Mouse (Mus musculus) embryonic facial prominence, embryonic 12.5 days (tissue): Measurements from ENCODE around the gene Ctnna2. TPM values are rescaled to one million over a fixed set of nuclear protein-coding genes. Genes with fewer than 3 reads are reported as not detected.

ENCODE experiments used
- ATAC-seq: fragments of 200-750 bp; cut with Nextera tagmentation; 2 replicates; pipeline ENCODE4 v1.8.0; 2017; ENCODE audit not compliant: insufficient number of reproducible peaks, insufficient read depth, low FRiP score, low TSS enrichment
- H3K27ac ChIP-seq: fragments of 300-500 bp; sonication (generic); 2 replicates; pipeline ENCODE4 v1.5.1; 2016; ENCODE audit warnings: mild to moderate bottlenecking
- H3K27me3 ChIP-seq: fragments of 300-500 bp; sonication (generic); 2 replicates; pipeline ENCODE4 v1.6.1; 2016; ENCODE audit warnings: mild to moderate bottlenecking, moderate library complexity
- H3K36me3 ChIP-seq: fragments of 300-500 bp; sonication (generic); 2 replicates; pipeline ENCODE4 v1.6.1; 2016; ENCODE audit warnings: mild to moderate bottlenecking
- H3K4me1 ChIP-seq: fragments of 300-500 bp; sonication (generic); 2 replicates; pipeline ENCODE4 v1.6.1; 2016
- H3K4me2 ChIP-seq: fragments of 300-500 bp; sonication (generic); replicated peaks from 2 replicates; pipeline ENCODE4 v1.6.1; 2016; ENCODE audit warnings: mild to moderate bottlenecking, moderate library complexity
- H3K4me3 ChIP-seq: fragments of 300-500 bp; sonication (generic); 2 replicates; pipeline ENCODE4 v1.5.1; 2016; ENCODE audit warnings: mild to moderate bottlenecking
- H3K9ac ChIP-seq: fragments of 300-500 bp; sonication (generic); 2 replicates; pipeline ENCODE4 v1.6.1; 2016; ENCODE audit warnings: mild to moderate bottlenecking, moderate library complexity
- H3K9me3 ChIP-seq: fragments of 300-500 bp; sonication (generic); 2 replicates; pipeline ENCODE4 v1.6.1; 2016; ENCODE audit warnings: mild to moderate bottlenecking, moderate library complexity
- WGBS: fragments of 180-500 bp; shearing (Covaris S2); methylation state at CpG from one replicate; pipeline ENCODE4 v1.1.7; 2016; 5-methylcytosine and 5-hydroxymethylcytosine counted together
- polyA plus RNA-seq: library from polyadenylated mRNA; unstranded; fragments of >200 nt; fragmentation: Nextera tagmentation; extraction: Ambion mirVana; gene quantifications from 2 replicates; pipeline ENCODE4 v1.2.1, GENCODE M21; 2016

The Ctnna2 gene
- polyA plus RNA-seq, 1 experiment from 2014 or later, result 16.8 TPM

GRCm38 (mm10) chr6:77802604-77803003 lies 176.9 kb downstream of the Ctnna2 start:
- WGBS, result 93% methylated on average over 3 of the region's 3 CpGs
- H3K9me3 ChIP-seq, result no peaks in the 10 kb centered on the region
- no peak for ATAC-seq
- no peaks in the 10 kb centered on the region for H3K36me3 ChIP-seq
- no peaks in the 10 kb centered on the region for H3K27me3 ChIP-seq
- H3K4me1 ChIP-seq, result no peaks in the 10 kb centered on the region
- no peak overlapping the region for H3K4me3 ChIP-seq
- H3K4me2 ChIP-seq, result no peak overlapping the region
- no peak overlapping the region for H3K27ac ChIP-seq
- H3K9ac ChIP-seq, result no peak overlapping the region

GRCm38 (mm10) chr6:77783342-77783741 lies 196.2 kb downstream of the Ctnna2 start:
- Histone ChIP-seq H3K4me1 (no peaks in the 10 kb centered on the region), H3K4me2 (no peak overlapping the region), H3K9me3 (no peaks in the 10 kb centered on the region), H3K27me3 (no peaks in the 10 kb centered on the region), H3K27ac (no peak overlapping the region), H3K4me3 (no peak overlapping the region), H3K36me3 (no peaks in the 10 kb centered on the region), H3K9ac (no peak overlapping the region)
- 69% methylated on average over 3 of the region's 3 CpGs for WGBS
- no peak for ATAC-seq

GRCm38 (mm10) chr6:77768357-77769103 lies 211.0 kb downstream of the Ctnna2 start:
- no peaks in the 10 kb centered on the region for H3K36me3 ChIP-seq
- H3K4me1 ChIP-seq, result 0 out of 2 replicates have a peak, but pooled peaks cover 4% of the 10 kb centered on the region
- H3K4me2 ChIP-seq, result no peak overlapping the region
- no peaks in the 10 kb centered on the region for H3K9me3 ChIP-seq
- ATAC-seq, result no peak
- no peak overlapping the region for H3K27ac ChIP-seq
- H3K9ac ChIP-seq, result no peak overlapping the region
- no peaks in the 10 kb centered on the region for H3K27me3 ChIP-seq
- no peak overlapping the region for H3K4me3 ChIP-seq
- WGBS, result 63% methylated on average over 10 of the region's 10 CpGs

- no peaks in the 10 kb centered on the region for H3K9me3 ChIP-seq
- no peak overlapping the region for H3K27ac ChIP-seq
- H3K4me1 ChIP-seq, result no peaks in the 10 kb centered on the region
- H3K4me3 ChIP-seq, result no peak overlapping the region
- no peak for ATAC-seq
- WGBS, result 83% methylated on average over 3 of the region's 3 CpGs
- H3K36me3 ChIP-seq, result no peaks in the 10 kb centered on the region
- no peak overlapping the region for H3K9ac ChIP-seq
- H3K4me2 ChIP-seq, result no peak overlapping the region
- H3K27me3 ChIP-seq, result no peaks in the 10 kb centered on the region
Observed at GRCm38 (mm10) chr6:77758164-77758563, 221.3 kb downstream of the Ctnna2 start.

GRCm38 (mm10) chr6:77745426-77745825 lies 234.1 kb downstream of the Ctnna2 start:
- WGBS, result 69% methylated on average over 5 of the region's 5 CpGs
- Histone ChIP-seq H3K9me3 (no peaks in the 10 kb centered on the region), H3K36me3 (no peaks in the 10 kb centered on the region), H3K4me1 (no peaks in the 10 kb centered on the region), H3K27ac (no peak overlapping the region), H3K4me2 (no peak overlapping the region), H3K4me3 (no peak overlapping the region), H3K9ac (no peak overlapping the region), H3K27me3 (no peaks in the 10 kb centered on the region)
- no peak for ATAC-seq

- Histone ChIP-seq H3K27me3 (no peaks in the 10 kb centered on the region), H3K4me3 (no peak overlapping the region), H3K36me3 (no peaks in the 10 kb centered on the region), H3K4me1 (no peaks in the 10 kb centered on the region), H3K4me2 (no peak overlapping the region), H3K9ac (no peak overlapping the region), H3K9me3 (no peaks in the 10 kb centered on the region), H3K27ac (peak overlapping the region; percentile 54; the same call in 1 of the 2 replicates)
- ATAC-seq, result no peak
Observed at GRCm38 (mm10) chr6:77743651-77744050, 235.8 kb downstream of the Ctnna2 start.

- Histone ChIP-seq H3K4me3 (no peak overlapping the region), H3K27me3 (no peaks in the 10 kb centered on the region), H3K36me3 (no peaks in the 10 kb centered on the region), H3K4me1 (no peaks in the 10 kb centered on the region), H3K9ac (no peak overlapping the region), H3K4me2 (no peak overlapping the region), H3K9me3 (no peaks in the 10 kb centered on the region), H3K27ac (no peak overlapping the region)
- ATAC-seq, result no peak; the same call in 1 of the 2 replicates
- WGBS, result 43% methylated on average over 1 of the region's 1 CpGs
Observed at GRCm38 (mm10) chr6:77742988-77743387, 236.5 kb downstream of the Ctnna2 start.

GRCm38 (mm10) chr6:77738640-77739039 lies 240.9 kb downstream of the Ctnna2 start:
- H3K4me2 ChIP-seq, result no peak overlapping the region
- no peak overlapping the region for H3K9ac ChIP-seq
- no peak overlapping the region for H3K27ac ChIP-seq
- no peaks in the 10 kb centered on the region for H3K27me3 ChIP-seq
- H3K9me3 ChIP-seq, result no peaks in the 10 kb centered on the region
- WGBS, result 73% methylated on average over 4 of the region's 4 CpGs
- no peak for ATAC-seq
- H3K4me3 ChIP-seq, result no peak overlapping the region
- no peaks in the 10 kb centered on the region for H3K36me3 ChIP-seq
- H3K4me1 ChIP-seq, result no peaks in the 10 kb centered on the region

- no peaks in the 10 kb centered on the region for H3K36me3 ChIP-seq
- no peaks in the 10 kb centered on the region for H3K4me1 ChIP-seq
- H3K27me3 ChIP-seq, result no peaks in the 10 kb centered on the region
- H3K9ac ChIP-seq, result no peak overlapping the region
- H3K4me3 ChIP-seq, result no peak overlapping the region
- ATAC-seq, result no peak
- no peak overlapping the region for H3K4me2 ChIP-seq
- H3K9me3 ChIP-seq, result no peaks in the 10 kb centered on the region
- H3K27ac ChIP-seq, result no peak overlapping the region
- WGBS, result 67% methylated on average over 2 of the region's 2 CpGs
Observed at GRCm38 (mm10) chr6:77724952-77725299, 254.6 kb downstream of the Ctnna2 start.

GRCm38 (mm10) chr6:77724042-77724951 lies 255.2 kb downstream of the Ctnna2 start:
- no peaks in the 10 kb centered on the region for H3K27me3 ChIP-seq
- WGBS, result 57% methylated on average over 5 of the region's 5 CpGs
- no peak overlapping the region for H3K27ac ChIP-seq
- no peak for ATAC-seq
- no peak overlapping the region for H3K4me3 ChIP-seq
- no peak overlapping the region for H3K9ac ChIP-seq
- no peaks in the 10 kb centered on the region for H3K4me1 ChIP-seq
- H3K4me2 ChIP-seq, result no peak overlapping the region
- H3K36me3 ChIP-seq, result no peaks in the 10 kb centered on the region
- no peaks in the 10 kb centered on the region for H3K9me3 ChIP-seq

- ATAC-seq, result no peak
- H3K27me3 ChIP-seq, result no peaks in the 10 kb centered on the region
- no peaks in the 10 kb centered on the region for H3K9me3 ChIP-seq
- no peak overlapping the region for H3K27ac ChIP-seq
- H3K4me2 ChIP-seq, result no peak overlapping the region
- H3K36me3 ChIP-seq, result no peaks in the 10 kb centered on the region
- no peak overlapping the region for H3K4me3 ChIP-seq
- H3K4me1 ChIP-seq, result no peaks in the 10 kb centered on the region
- no peak overlapping the region for H3K9ac ChIP-seq
Observed at GRCm38 (mm10) chr6:77694093-77694492, 285.4 kb downstream of the Ctnna2 start.

GRCm38 (mm10) chr6:77687173-77687572 lies 292.3 kb downstream of the Ctnna2 start:
- H3K4me2 ChIP-seq, result no peak overlapping the region
- 79% methylated on average over 1 of the region's 1 CpGs for WGBS
- no peaks in the 10 kb centered on the region for H3K36me3 ChIP-seq
- ATAC-seq, result no peak
- no peak overlapping the region for H3K9ac ChIP-seq
- no peaks in the 10 kb centered on the region for H3K27me3 ChIP-seq
- no peak overlapping the region for H3K4me3 ChIP-seq
- no peak overlapping the region for H3K27ac ChIP-seq
- no peaks in the 10 kb centered on the region for H3K4me1 ChIP-seq
- H3K9me3 ChIP-seq, result no peaks in the 10 kb centered on the region
